Mouse (Mus musculus) B cell, adult (primary cell): ENCODE measurements around the gene Olfm1. TPM values are rescaled to one million over a fixed set of nuclear protein-coding genes. Genes with fewer than 3 reads are reported as not detected.

Source experiments
- total RNA-seq: library from RNA; stranded (reverse); gene quantifications from 4 replicates; pipeline ENCODE4 v1.2.4, GENCODE M21; 2023; ENCODE audit not compliant: inconsistent age

Gene Olfm1
- 0.45 to 1.2 TPM (median 0.79 TPM) in 4 replicates for total RNA-seq

GRCm38 (mm10) chr2:28192821-28193689, at the start of gene Olfm1:
TSS of gene Olfm1 (plus strand) at chr2:28192992.

Other genes with a start within 250 kb of the Olfm1 start
- gene Fcnb, start 108.1 kb upstream of the Olfm1 start, total RNA-seq = not detected in 4 replicates